Mouse (Mus musculus): ENCODE measurements at regions not wholly inside any gene's neighbourhood (a gene's known extent, or its start where the extent isn't known, plus 50 kb on each side); places are given as distances from the start of the nearest gene placed in this dataset.
A peak's percentile ranks its signal among the peaks of the same experiment; 100 is the strongest.

DNA sequence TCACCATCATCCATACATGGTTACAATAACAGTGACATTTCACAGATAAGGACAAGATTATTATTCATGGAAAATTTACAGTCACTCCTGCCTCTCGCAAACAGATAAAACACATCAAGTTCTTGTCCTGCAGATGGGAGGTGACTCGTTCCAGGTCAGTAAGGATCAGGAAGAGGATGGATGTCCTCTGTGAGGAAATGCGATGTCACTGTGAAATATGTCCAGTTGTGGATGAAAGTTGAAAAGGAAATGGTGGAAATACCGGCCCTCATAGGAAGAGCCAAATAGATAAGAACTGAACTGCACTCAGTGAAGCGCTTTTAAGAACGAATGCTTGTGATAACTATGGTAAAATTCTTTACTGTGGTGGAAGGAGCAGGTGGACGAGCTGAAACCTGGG, 255.8 kb downstream of the Gm11146 start:
- WGBS: 36% methylated on average over 7 of the region's 7 CpGs
- no peak for DNase-seq
- H3K4me1 ChIP-seq (ENCODE audit: control insufficient read depth, insufficient read depth, low read length): peaks cover 2% of the 10 kb centered on the region; the same call in 1 of the 2 replicates
- no peak for TF ChIP-seq POLR2A (IDR thresholded peaks at IDR 0.05; ENCODE audit: borderline replicate concordance, extremely low read depth, low read depth, low read length)
- TF ChIP-seq CTCF (IDR thresholded peaks at IDR 0.05; ENCODE audit: insufficient read depth, low read length): no peak
- no peak overlapping the region for H3K4me3 ChIP-seq (replicated peaks; ENCODE audit: extremely low read depth, low read depth, low read length)

DNA sequence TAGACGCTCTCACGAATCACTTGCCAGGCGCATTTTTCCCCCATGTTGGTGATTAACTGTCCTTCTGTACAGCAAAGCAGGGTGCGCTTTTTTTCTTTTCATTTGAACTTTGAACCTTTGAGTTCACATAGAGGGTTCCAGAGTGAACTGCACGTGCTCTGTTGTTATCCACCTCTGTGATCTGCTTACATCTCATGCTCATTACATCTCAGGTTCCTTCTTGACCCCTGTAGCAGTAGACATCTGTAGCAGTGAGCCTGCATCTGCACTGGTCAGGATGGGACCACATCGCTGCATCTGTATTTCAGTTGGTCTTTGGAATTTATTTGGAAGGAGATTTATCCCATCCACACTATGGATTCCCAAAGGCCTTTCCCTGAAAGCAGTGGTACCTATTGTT, 269.6 kb downstream of the Gm11146 start:
- no peak for DNase-seq
- no peaks in the 10 kb centered on the region for H3K4me1 ChIP-seq (ENCODE audit: control insufficient read depth, insufficient read depth, low read length)
- WGBS: 91% methylated on average over 6 of the region's 6 CpGs
- no peak overlapping the region for H3K4me3 ChIP-seq (replicated peaks; ENCODE audit: extremely low read depth, low read depth, low read length)
- TF ChIP-seq CTCF (IDR thresholded peaks at IDR 0.05; ENCODE audit: insufficient read depth, low read length) (no peak), POLR2A (IDR thresholded peaks at IDR 0.05; ENCODE audit: borderline replicate concordance, extremely low read depth, low read depth, low read length) (no peak)

DNA sequence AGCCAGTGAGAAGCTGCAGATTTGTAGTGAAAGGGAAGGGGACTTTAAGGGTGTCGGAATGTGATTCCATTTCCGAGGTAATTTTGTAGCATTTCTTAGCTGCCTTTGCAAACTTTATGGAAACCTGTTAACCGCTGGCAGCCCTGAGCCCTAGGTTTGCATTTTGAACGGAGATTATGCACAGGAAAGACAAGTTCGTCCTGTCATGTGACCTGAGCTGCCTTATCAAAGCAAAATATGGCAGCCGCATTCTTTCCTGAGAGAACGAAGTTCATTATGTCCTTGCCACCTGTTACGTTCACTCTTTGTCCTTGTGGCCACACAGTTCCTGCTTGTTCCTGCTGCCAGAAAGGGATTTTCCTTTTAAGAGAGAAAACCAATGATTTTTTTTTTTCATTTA, 270.9 kb downstream of the Gm11146 start:
- H3K4me1 ChIP-seq (ENCODE audit: control insufficient read depth, insufficient read depth, low read length): no peaks in the 10 kb centered on the region
- no peak for TF ChIP-seq POLR2A (IDR thresholded peaks at IDR 0.05; ENCODE audit: borderline replicate concordance, extremely low read depth, low read depth, low read length)
- no peak for TF ChIP-seq CTCF (IDR thresholded peaks at IDR 0.05; ENCODE audit: insufficient read depth, low read length)
- 5% methylated on average over 8 of the region's 8 CpGs for WGBS
- H3K4me3 ChIP-seq (replicated peaks; ENCODE audit: extremely low read depth, low read depth, low read length): peak overlapping the region; percentile 66
- DNase-seq: peak; percentile 35

DNA sequence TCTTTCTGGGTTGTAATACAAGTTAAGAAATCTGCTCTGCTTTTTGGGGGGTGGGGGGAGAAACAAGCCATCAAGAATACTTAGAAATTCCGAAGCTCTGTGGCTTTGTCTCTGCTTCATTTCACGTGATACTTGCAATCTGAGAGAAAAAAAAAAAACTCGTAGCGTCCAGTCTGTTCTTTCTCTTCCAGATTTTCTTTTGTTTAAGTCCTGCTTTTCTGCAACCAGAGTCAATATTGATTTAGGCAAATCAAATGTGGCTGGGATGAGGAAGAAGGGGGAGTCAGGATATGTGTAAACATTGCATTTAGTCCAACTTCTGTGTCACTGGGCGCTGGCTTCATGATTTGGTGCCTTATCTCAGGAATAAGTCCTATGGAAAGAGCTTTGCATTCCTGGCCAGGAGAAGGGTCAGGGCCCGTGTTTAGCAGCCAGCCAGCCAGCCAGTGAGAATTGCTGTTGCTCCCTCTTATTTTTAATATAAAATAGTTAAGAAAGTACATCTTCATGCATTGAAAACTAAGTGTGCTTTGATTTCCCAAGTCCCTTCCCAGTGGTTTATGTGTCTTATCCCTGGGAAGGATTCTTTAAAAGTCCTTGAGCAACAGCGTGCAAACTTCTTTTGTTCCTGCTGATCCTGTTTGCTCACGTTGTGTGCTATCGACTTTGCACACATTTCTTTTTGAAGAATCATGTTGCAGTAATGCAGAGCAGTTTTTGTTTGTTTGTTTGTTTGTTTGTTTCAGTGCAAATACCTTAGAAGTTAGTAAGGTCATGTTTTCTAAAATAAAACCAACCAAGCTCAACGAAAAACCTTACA, 272.0 kb downstream of the Gm11146 start:
- whole genome bisulfite sequencing: 7% methylated on average over 10 of the region's 10 CpGs
- Histone ChIP-seq H3K4me1 (ENCODE audit: control insufficient read depth, insufficient read depth, low read length) (no peaks in the 10 kb centered on the region), H3K4me3 (replicated peaks; ENCODE audit: extremely low read depth, low read depth, low read length) (peak overlapping the region; percentile 84)
- TF ChIP-seq POLR2A (IDR thresholded peaks at IDR 0.05; ENCODE audit: borderline replicate concordance, extremely low read depth, low read depth, low read length) (no peak), CTCF (IDR thresholded peaks at IDR 0.05; ENCODE audit: insufficient read depth, low read length) (no peak)
- peak; percentile 32 for DNase-seq

DNA sequence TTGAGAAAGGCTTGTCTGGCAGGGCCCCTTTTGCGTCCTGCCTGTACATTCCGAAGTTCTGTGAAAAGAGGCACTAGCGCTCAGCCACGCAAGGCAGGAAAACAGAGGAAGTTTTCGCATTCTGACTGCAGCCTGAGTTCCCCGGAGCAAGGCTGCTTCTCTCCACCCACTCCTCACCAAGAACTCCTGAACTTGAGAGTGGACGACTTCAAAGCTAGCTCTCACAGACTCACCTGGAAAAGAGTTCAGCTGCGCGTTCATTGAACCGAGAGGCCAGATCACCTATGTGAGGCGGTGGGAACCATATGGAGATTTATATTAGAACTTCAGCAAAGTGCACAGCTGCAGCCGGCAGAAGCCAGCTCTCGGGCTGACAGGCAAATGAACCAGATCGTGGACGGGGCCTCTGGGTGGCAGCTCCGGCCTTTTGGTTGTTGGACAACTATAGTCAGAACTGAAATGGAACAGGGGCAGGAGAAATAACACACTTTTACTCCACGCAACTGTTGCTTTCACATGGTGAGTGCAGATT, 272.7 kb downstream of the Gm11146 start:
- peak; percentile 62 for DNase-seq
- WGBS: 3% methylated on average over 17 of the region's 17 CpGs
- TF ChIP-seq CTCF (IDR thresholded peaks at IDR 0.05; ENCODE audit: insufficient read depth, low read length) (no peak), POLR2A (IDR thresholded peaks at IDR 0.05; ENCODE audit: borderline replicate concordance, extremely low read depth, low read depth, low read length) (0 out of 2 replicates have a peak, but pooled peaks have one; percentile 6)

DNA sequence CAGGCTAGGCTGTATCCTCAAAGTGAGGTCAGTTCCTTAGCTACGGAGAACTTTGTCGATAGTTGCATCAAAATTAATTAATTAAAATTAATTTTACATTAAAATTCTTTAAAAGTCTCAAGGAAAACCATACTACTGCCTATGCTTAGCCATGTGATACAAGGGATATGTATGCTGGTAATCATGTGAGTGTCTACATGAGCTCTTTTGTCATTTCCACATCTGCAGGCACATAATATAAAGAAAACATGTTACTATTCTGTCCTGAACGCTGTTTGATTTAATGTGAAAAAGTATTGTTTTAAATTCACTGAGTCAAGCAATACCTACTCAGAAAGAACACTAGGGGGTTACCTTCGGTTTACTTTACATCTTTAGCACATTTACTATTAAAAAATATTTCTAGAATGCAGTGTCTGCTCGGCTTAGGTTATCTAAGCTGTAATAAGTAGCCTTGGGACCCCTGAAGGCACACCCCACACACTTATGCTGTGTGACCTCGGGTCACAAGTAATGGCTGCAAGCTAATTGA, 273.2 kb downstream of the Gm11146 start:
- WGBS: 34% methylated on average over 6 of the region's 6 CpGs
- no peak for TF ChIP-seq CTCF (IDR thresholded peaks at IDR 0.05; ENCODE audit: insufficient read depth, low read length)
- no peak for TF ChIP-seq POLR2A (IDR thresholded peaks at IDR 0.05; ENCODE audit: borderline replicate concordance, extremely low read depth, low read depth, low read length)
- no peak for DNase-seq
- H3K4me3 ChIP-seq (replicated peaks; ENCODE audit: extremely low read depth, low read depth, low read length): peak overlapping the region; percentile 84
- H3K4me1 ChIP-seq (ENCODE audit: control insufficient read depth, insufficient read depth, low read length): no peaks in the 10 kb centered on the region

More for the DNA sequence above, 272.7 kb downstream of the Gm11146 start:
- Histone ChIP-seq H3K4me1 (ENCODE audit: control insufficient read depth, insufficient read depth, low read length) (no peaks in the 10 kb centered on the region), H3K4me3 (replicated peaks; ENCODE audit: extremely low read depth, low read depth, low read length) (peak overlapping the region; percentile 84)

DNA sequence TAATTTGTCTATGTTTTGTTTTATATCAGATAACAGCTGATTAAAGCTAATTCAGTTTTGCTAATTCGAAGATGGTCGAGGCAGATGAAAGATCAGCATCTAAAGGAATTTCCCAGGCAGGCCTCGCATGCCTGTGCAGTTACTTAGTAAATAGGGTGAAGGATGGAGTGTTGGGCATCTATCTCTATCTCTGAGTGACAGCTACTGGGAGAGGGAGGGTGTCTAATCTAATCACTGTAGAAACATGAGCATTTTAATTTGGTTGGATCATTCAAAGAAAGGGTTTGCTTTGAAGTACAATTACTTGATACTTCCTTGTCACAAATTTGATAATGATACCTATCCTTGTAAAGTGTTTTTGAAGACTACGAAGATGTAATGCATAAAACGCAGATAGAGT, 273.8 kb downstream of the Gm11146 start:
- no peak for DNase-seq
- TF ChIP-seq CTCF (IDR thresholded peaks at IDR 0.05; ENCODE audit: insufficient read depth, low read length): no peak
- TF ChIP-seq POLR2A (IDR thresholded peaks at IDR 0.05; ENCODE audit: borderline replicate concordance, extremely low read depth, low read depth, low read length): no peak
- Histone ChIP-seq H3K4me1 (ENCODE audit: control insufficient read depth, insufficient read depth, low read length) (no peaks in the 10 kb centered on the region), H3K4me3 (replicated peaks; ENCODE audit: extremely low read depth, low read depth, low read length) (no peak overlapping the region)
- 72% methylated on average over 5 of the region's 5 CpGs for WGBS

DNA sequence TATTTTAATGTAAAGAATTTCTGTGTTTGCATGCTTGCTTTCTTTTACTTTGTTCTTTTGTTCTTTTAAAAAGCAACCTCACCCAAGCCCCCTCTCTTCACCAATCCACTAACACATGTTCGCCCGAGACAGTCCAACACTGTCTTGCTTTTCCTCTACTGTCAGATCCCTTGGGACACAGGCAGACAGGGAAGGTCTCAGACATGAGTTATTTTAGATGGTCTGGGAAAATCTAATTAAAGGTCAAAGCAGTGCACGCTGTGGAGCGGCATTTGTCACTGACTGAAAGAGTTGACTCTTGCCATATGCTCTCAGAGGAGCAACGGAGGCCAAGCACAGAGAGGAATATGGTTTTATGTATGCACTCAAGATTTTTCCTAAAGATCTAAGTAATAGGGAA, 279.6 kb downstream of the Gm11146 start:
- no peak overlapping the region for H3K4me3 ChIP-seq (replicated peaks; ENCODE audit: extremely low read depth, low read depth, low read length)
- H3K4me1 ChIP-seq (ENCODE audit: control insufficient read depth, insufficient read depth, low read length): no peaks in the 10 kb centered on the region
- TF ChIP-seq POLR2A (IDR thresholded peaks at IDR 0.05; ENCODE audit: borderline replicate concordance, extremely low read depth, low read depth, low read length): no peak
- TF ChIP-seq CTCF (IDR thresholded peaks at IDR 0.05; ENCODE audit: insufficient read depth, low read length): no peak
- no peak for DNase-seq
- 65% methylated on average over 5 of the region's 5 CpGs for WGBS

DNA sequence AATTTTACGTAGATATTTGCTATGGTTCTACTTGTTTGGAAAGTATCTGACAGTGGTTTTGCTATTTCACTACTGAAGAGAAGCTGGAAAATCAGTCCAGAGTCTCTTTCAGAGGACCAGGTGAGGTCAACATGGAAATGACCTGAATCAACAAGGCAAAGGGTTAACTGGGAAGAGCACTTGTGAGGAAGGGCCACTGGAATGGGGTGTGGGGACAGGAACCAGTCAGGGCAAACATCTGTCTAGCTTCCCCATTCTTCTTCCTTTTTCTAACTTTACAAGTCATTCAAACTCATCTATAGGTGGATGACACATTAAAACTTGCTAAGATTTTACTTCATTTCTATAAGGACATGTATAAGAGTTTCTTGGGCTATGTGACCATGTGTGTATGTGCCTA, 283.7 kb downstream of the Gm11146 start:
- no peak for DNase-seq
- WGBS: 97% methylated on average over 1 of the region's 1 CpGs
- Histone ChIP-seq H3K4me1 (ENCODE audit: control insufficient read depth, insufficient read depth, low read length) (no peaks in the 10 kb centered on the region), H3K4me3 (replicated peaks; ENCODE audit: extremely low read depth, low read depth, low read length) (no peak overlapping the region)
- TF ChIP-seq POLR2A (IDR thresholded peaks at IDR 0.05; ENCODE audit: borderline replicate concordance, extremely low read depth, low read depth, low read length) (no peak), CTCF (IDR thresholded peaks at IDR 0.05; ENCODE audit: insufficient read depth, low read length) (no peak)

DNA sequence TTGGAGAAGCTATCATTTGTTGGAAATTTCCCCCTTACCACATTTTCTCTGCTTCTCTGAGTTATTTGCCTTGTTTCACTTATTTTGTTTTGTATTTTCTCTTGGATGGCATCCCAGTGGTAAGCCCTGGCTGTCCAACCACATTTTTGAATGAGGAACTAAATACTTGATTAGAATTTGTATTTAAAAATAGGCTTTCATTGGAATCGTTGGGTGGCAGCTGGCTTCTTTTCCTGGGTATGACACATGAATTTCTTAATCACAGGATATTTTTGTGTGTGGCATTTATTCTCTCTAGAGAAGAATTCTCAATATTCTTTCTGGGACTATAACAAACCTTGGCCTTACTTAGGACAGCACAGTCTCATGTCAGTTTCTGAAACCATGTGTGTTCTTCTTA, 286.5 kb downstream of the Gm11146 start:
- Histone ChIP-seq H3K4me1 (ENCODE audit: control insufficient read depth, insufficient read depth, low read length) (no peaks in the 10 kb centered on the region), H3K4me3 (replicated peaks; ENCODE audit: extremely low read depth, low read depth, low read length) (no peak overlapping the region)
- no peak for DNase-seq
- WGBS: 19% methylated on average over 1 of the region's 1 CpGs
- TF ChIP-seq POLR2A (IDR thresholded peaks at IDR 0.05; ENCODE audit: borderline replicate concordance, extremely low read depth, low read depth, low read length) (no peak), CTCF (IDR thresholded peaks at IDR 0.05; ENCODE audit: insufficient read depth, low read length) (no peak)

Data from lung, adult 2 months (tissue).